Mouse (Mus musculus) kidney, adult 2 months (tissue): ENCODE data around the gene Zgrf1. TPM values are rescaled to one million over a fixed set of nuclear protein-coding genes. Genes with fewer than 3 reads are reported as not detected.

Source experiments
- DNase-seq: peaks from one replicate; pipeline ENCODE4 v3.0.0; 2021
- H3K27ac ChIP-seq: fragments of 200-500 bp; 2 replicates; pipeline ENCODE4 v1.5.1; 2012; ENCODE audit warnings: low read depth, low read length, control low read depth, inconsistent platforms; ENCODE audit not compliant: insufficient read depth
- H3K27me3 ChIP-seq: fragments of 200-500 bp; replicated peaks from 2 replicates; pipeline ENCODE4 v1.6.1; 2012; ENCODE audit warnings: mild to moderate bottlenecking, moderate library complexity, low read length, inconsistent platforms; ENCODE audit not compliant: control insufficient read depth, insufficient read depth
- H3K36me3 ChIP-seq: fragments of 200-500 bp; 2 replicates; pipeline ENCODE4 v1.6.1; 2012; ENCODE audit warnings: mild to moderate bottlenecking, moderate library complexity, low read length, inconsistent platforms; ENCODE audit not compliant: control insufficient read depth, insufficient read depth
- H3K4me1 ChIP-seq: fragments of 200-500 bp; 2 replicates; pipeline ENCODE4 v1.6.1; 2011; ENCODE audit warnings: low read length; ENCODE audit not compliant: control insufficient read depth, insufficient read depth
- H3K4me3 ChIP-seq: fragments of 200-500 bp; 2 replicates; pipeline ENCODE4 v1.5.1; 2011; ENCODE audit warnings: mild to moderate bottlenecking, low read depth, low read length, control low read depth; ENCODE audit not compliant: insufficient read depth
- CTCF ChIP-seq: fragments of 200-500 bp; conservative IDR thresholded peaks from 2 replicates; pipeline ENCODE4 v1.5.1; 2011; ENCODE audit warnings: low read depth, mild to moderate bottlenecking, control low read depth, low read length, moderate library complexity, mixed read lengths; ENCODE audit not compliant: insufficient read depth, insufficient read length
- POLR2A ChIP-seq: fragments of 200-500 bp; IDR thresholded peaks from one replicate; pipeline ENCODE4 v1.6.1; 2011; ENCODE audit warnings: low read depth, low read length, control low read depth
- WGBS: fragments of 180-500 bp; shearing (Covaris S2); methylation state at CpG from one replicate; pipeline ENCODE4 v1.1.7; 2018; 5-methylcytosine and 5-hydroxymethylcytosine counted together
- polyA plus RNA-seq: library from polyadenylated mRNA; depleted of rRNA; stranded (reverse); fragments of >200 nt; gene quantifications from 2 replicates; pipeline ENCODE4 v1.2.3, GENCODE M21; 2012; rRNA removed

The Zgrf1 gene
- polyA plus RNA-seq, result 0.23 and 0.25 TPM in 2 replicates

DNA sequence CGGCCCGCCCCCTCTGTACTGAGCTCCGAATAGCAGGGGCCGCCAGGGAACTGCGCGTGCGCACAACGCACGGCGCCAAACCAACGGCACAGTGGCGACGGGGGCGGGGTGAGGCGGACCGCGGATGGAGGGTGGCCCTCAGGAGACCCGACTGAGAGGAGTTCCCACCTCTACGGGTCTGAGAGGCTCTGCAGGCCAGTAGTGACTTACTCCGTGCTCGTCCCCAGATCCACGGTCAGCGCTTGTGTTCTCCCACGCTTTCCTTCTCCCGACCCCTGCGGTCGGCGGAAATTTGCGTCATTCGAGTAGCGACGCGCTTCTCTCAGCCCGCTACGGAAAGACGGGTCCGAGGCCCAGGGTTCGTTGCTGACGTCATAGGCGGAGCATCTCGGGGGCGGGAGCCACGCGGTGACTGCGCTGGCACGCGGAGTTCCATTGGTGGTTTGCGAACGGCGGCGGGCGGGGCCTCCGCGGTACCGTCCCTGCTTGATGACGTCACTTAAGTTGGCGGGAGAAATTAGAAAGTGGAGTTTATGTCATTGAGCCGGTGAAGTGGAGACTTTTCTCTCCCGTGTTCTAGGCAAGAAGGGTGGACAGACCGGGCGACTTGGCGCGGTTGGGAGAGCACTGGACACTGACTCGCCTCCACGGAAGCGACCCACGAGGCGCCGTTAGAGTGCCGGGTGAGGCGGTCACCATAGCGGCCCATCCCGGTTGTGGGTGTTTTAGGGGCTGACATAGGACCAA is at the start of gene Zgrf1, which contains the start of gene Larp7:
Gene Zgrf1, plus strand, starts transcription at position 517 of the 747 bp plus-strand sequence.
Gene Larp7, minus strand, starts transcription at position 377 of the 747 bp plus-strand sequence.
- TF ChIP-seq POLR2A (no peak), CTCF (no peak)
- H3K36me3 ChIP-seq, result no peaks in the 10 kb centered on the region
- no peaks in the 10 kb centered on the region for H3K27me3 ChIP-seq
- H3K4me1 ChIP-seq, result no peaks in the 10 kb centered on the region; the same call in 1 of the 2 replicates
- peak; percentile 99 for DNase-seq
- H3K4me3 ChIP-seq, result peak within 1 kb of the TSS; percentile 95
- WGBS, result under 1% methylated on average over 73 of the region's 73 CpGs
- H3K27ac ChIP-seq, result peak within 1 kb of the TSS; percentile 94

DNA sequence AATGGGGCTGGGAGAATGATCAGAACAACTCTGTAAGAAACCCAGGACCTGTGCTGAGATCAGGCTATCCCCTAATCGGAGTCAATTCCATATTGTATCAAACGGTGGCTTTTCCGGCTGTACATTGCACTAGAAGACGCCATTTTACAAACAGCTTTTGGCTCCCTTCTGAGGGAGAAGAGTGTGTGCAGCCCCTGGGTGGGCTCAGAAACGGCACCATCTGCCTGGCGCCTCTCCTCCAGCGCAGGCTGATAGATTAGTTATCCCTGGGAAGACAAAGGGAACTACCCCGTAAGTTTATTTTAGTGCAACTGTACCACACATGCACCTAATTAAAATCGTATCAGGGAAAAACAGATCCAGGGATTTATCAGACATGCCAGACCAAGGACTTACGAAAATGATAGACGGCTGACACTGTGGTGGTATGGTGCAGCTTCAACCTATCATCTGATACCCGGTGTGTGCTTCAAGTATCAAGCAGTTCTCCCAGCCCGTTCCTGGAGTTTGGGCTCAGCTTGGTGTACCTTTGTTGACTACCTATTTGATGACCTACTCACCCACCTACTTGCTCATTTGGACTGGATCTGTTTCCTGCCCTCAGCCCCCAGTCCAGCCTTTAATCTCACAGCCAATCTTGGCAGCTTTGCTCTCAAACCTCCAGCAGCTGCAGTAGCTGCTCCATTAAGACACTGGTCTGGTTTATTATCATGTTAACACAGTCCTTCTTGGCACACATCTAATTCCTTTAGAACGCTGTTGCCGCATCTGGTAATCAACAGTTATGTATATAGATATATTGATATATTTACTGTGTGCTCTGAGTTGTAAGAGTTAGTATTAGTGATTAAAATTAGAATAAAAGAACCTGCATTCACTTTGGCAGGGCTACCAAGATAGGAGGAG is 45.2 kb upstream of the Zgrf1 start:
- 84% methylated on average over 15 of the region's 15 CpGs for WGBS
- DNase-seq, result no peak
- Histone ChIP-seq H3K36me3 (no peaks in the 10 kb centered on the region), H3K4me1 (no peaks in the 10 kb centered on the region), H3K27ac (no peak overlapping the region), H3K27me3 (no peaks in the 10 kb centered on the region), H3K4me3 (no peak overlapping the region)
- TF ChIP-seq POLR2A, result no peak
- no peak for TF ChIP-seq CTCF

DNA sequence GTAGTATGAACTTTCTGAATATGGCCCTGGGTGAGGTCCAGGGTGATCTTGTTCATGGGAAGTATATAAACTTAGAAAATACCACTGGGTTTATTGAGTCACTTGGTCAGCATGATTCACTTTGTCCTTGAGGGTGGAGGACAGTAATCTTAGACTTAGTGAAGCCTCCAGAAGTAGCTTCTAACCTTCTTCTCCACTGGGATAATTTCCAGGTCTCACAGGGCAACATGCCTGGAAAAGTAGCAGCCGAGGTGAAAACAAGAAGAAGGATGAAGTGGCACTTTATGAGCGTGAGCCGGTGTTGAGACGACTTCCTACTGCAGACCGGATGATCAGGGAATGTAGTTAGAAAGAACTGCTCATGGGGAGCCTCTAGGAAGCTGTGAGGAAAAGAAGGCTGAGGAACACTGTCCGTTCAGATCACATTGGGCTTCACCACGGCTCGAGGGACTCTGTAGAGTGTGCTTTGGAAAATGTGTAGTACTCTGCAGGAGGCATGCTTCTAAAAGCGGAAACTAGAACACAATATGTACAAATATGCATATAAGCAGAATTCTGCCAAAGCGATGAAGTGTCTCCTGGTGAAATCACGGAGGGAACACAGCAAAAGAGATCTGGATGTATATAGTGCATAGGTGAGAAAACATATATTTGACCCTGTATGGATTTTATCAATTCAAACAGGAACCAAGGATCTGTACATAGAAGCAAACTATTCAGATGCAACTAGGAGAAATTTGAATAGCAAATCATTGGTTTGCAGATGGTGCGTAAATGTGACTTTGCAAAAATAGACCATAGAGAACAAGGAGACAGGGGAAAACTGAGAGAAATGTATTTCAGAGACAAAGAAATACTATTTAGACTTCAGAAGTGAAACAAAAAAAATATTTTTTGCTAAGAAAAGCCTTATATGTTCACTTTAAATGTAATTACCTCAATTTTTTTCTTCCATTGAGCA is 41.2 kb upstream of the Zgrf1 start:
- TF ChIP-seq POLR2A (no peak), CTCF (no peak)
- 78% methylated on average over 12 of the region's 12 CpGs for WGBS
- DNase-seq, result no peak
- H3K27ac ChIP-seq, result no peak overlapping the region
- no peaks in the 10 kb centered on the region for H3K27me3 ChIP-seq
- H3K4me1 ChIP-seq, result no peaks in the 10 kb centered on the region
- H3K36me3 ChIP-seq, result no peaks in the 10 kb centered on the region
- no peak overlapping the region for H3K4me3 ChIP-seq

DNA sequence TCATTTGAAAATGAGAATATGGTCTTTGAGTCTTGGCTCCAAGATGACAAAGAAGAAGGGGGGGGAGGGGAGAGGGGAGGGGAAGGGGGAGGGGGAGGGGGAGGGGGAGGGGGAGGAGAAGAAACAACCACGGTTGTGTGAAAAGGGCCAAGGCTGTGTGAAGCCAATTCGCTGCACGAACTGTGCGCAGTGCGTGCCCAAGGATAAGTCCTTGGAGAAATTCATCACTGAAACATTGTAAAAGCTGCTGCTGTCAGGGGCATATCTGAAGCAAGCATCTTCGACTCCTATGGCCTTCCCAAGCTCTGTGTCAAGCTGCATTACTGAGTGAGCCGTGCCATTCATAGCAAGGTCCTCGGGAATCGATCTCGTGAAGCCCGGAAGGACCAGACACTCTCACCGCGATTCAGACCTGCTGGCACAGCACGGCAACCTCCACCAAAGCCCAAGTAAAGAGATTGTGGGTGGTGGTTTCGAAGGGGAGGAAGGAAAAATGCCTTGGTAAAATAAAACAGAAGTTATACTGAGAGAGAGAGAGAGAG is 40.4 kb upstream of the Zgrf1 start:
- H3K36me3 ChIP-seq, result no peaks in the 10 kb centered on the region
- no peak for DNase-seq
- no peak overlapping the region for H3K4me3 ChIP-seq
- WGBS, result 79% methylated on average over 15 of the region's 15 CpGs
- TF ChIP-seq POLR2A (no peak), CTCF (no peak)
- H3K4me1 ChIP-seq, result no peaks in the 10 kb centered on the region
- no peak overlapping the region for H3K27ac ChIP-seq
- no peaks in the 10 kb centered on the region for H3K27me3 ChIP-seq

DNA sequence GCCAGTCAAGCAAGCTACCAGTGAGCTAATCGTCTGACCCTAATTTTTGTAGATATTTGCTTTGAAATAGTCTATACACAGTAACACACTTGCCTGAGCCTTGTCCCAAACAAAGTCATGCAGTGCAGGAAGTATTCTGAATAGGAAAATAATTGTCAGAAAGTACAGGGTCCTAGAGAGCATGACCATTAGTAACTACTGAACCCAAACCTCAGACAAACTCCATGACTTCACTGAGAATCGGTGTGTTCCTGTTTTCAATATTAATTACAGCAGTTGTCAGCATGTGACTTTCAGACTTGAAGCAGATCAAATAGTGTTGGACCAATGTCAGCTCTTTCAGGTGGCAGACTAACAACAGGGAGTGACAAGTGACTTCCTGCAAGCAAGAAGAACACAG is 39.6 kb upstream of the Zgrf1 start:
- Histone ChIP-seq H3K4me1 (no peaks in the 10 kb centered on the region), H3K36me3 (no peaks in the 10 kb centered on the region), H3K4me3 (no peak overlapping the region), H3K27me3 (no peaks in the 10 kb centered on the region; the same call in 1 of the 2 replicates), H3K27ac (no peak overlapping the region)
- DNase-seq, result no peak
- 65% methylated on average over 2 of the region's 2 CpGs for WGBS
- TF ChIP-seq CTCF, result no peak
- TF ChIP-seq POLR2A, result no peak

DNA sequence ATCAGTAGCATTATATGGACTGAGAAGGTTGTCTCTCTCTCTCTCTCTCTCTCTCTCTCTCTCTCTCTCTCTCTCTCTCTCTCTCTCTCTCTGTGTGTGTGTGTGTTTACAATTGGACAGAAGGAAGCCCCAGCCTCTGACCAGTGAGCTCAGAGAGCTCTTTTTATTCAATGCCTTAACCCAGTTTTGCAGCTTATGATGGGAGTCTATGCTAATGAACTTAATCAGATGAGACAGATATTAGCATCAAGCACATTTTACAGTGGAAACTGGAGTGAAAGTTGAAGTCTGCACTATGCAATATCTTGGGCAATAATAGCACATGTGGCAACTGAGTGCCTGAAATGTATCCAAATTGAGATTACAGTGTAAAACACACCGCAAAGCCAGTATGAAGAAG is 38.0 kb upstream of the Zgrf1 start:
- DNase-seq, result no peak
- Histone ChIP-seq H3K27ac (no peak overlapping the region), H3K4me1 (no peaks in the 10 kb centered on the region), H3K27me3 (no peaks in the 10 kb centered on the region; the same call in 1 of the 2 replicates), H3K4me3 (no peak overlapping the region), H3K36me3 (no peaks in the 10 kb centered on the region)
- 95% methylated on average over 1 of the region's 1 CpGs for WGBS
- TF ChIP-seq POLR2A (no peak), CTCF (no peak)

DNA sequence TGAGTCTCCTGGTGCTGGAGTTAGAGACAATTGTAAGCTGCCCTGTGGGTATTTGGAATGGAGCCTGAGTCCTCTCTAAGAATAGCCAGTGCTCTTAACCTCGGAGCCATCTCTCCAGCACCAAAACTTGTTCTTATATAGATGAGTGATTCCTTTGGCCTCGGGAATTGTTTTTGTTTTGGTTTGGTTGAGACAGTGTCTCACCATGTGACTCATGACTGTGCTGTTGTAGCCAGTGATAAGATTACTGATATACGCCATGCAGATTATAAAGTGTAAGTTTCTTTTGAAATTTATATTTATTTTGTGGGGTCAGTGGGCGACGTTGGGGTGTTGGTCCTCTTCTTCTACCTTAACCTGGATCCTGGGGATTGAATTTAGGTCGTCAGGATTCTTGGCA is 33.0 kb upstream of the Zgrf1 start:
- WGBS, result 68% methylated on average over 6 of the region's 6 CpGs
- no peaks in the 10 kb centered on the region for H3K36me3 ChIP-seq
- H3K4me1 ChIP-seq, result no peaks in the 10 kb centered on the region
- no peak for DNase-seq
- H3K4me3 ChIP-seq, result no peak overlapping the region
- no peak for TF ChIP-seq CTCF
- TF ChIP-seq POLR2A, result no peak
- no peaks in the 10 kb centered on the region; the same call in 1 of the 2 replicates for H3K27me3 ChIP-seq
- H3K27ac ChIP-seq, result no peak overlapping the region
